ENCODE assay signal across 24 mouse cellular contexts in genomic region chr14:99354761-99355609, GRCm38 (mm10).
"Had no signal": no experiment of that assay in that cellular context is flagged by ENCODE, and none has a peak within 500 bp of the region (broad histone marks: within the 10 kb centered on the region; RNA-seq: fewer than 3 reads in every experiment).

No protein-coding gene starts in this region.

- DNase-seq: kidney, postnatal 14 days; kidney, postnatal 4 days; liver; lung, adult 18-20 months; lung, postnatal 10 days; lung, postnatal 36 days; right cerebral cortex, adult 18-20 months; right cerebral cortex, postnatal 14 days; right cerebral cortex, postnatal 4 days; thymus, adult 2 months; thymus, postnatal 14 days; thymus, postnatal 4 days had no signal

- H3K27me3 ChIP-seq: kidney, embryonic 15.5 days; limb, embryonic 13.5 days; liver, embryonic 12.5 days; liver, embryonic 15.5 days; lung, embryonic 15.5 days; megakaryocyte, embryonic 14.5 days; midbrain, embryonic 12.5 days; midbrain, embryonic 15.5 days; neural tube, embryonic 12.5 days; neural tube, embryonic 15.5 days had no signal

- H3K4me1 ChIP-seq: kidney, embryonic 15.5 days; limb, embryonic 10.5 days; liver, embryonic 12.5 days; liver, embryonic 15.5 days; lung, embryonic 15.5 days; megakaryocyte, embryonic 14.5 days; midbrain, embryonic 12.5 days; midbrain, embryonic 15.5 days; neural tube, embryonic 12.5 days; neural tube, embryonic 15.5 days had no signal

- H3K9me3 ChIP-seq: kidney, embryonic 15.5 days; limb, embryonic 10.5 days; limb, embryonic 13.5 days; liver, embryonic 12.5 days; liver, embryonic 15.5 days; lung, embryonic 15.5 days; midbrain, embryonic 12.5 days; midbrain, embryonic 15.5 days; neural tube, embryonic 12.5 days; neural tube, embryonic 15.5 days had no signal

- H3K4me2 ChIP-seq: kidney, embryonic 15.5 days; limb, embryonic 13.5 days; liver, embryonic 12.5 days; liver, embryonic 15.5 days; lung, embryonic 15.5 days; midbrain, embryonic 12.5 days; midbrain, embryonic 15.5 days; neural tube, embryonic 12.5 days; neural tube, embryonic 15.5 days had no signal

- H3K9ac ChIP-seq: kidney, embryonic 15.5 days; limb, embryonic 13.5 days; liver, embryonic 12.5 days; liver, embryonic 15.5 days; lung, embryonic 15.5 days; midbrain, embryonic 12.5 days; midbrain, embryonic 15.5 days; neural tube, embryonic 12.5 days; neural tube, embryonic 15.5 days had no signal

- H3K36me3 ChIP-seq: kidney, embryonic 15.5 days; limb, embryonic 10.5 days; limb, embryonic 13.5 days; liver, embryonic 12.5 days; liver, embryonic 15.5 days; lung, embryonic 15.5 days; midbrain, embryonic 12.5 days; midbrain, embryonic 15.5 days; neural tube, embryonic 12.5 days; neural tube, embryonic 15.5 days had no signal

- ATAC-seq: liver, embryonic 12.5 days; midbrain, embryonic 15.5 days had no signal

- H3K27ac ChIP-seq: kidney, embryonic 15.5 days; limb, embryonic 10.5 days; limb, embryonic 13.5 days; liver, embryonic 12.5 days; liver, embryonic 15.5 days; lung, embryonic 15.5 days; midbrain, embryonic 12.5 days; midbrain, embryonic 15.5 days; neural tube, embryonic 12.5 days; neural tube, embryonic 15.5 days; stomach, postnatal 0 days had no signal

- H3K4me3 ChIP-seq: kidney, embryonic 15.5 days; limb, embryonic 10.5 days; limb, embryonic 13.5 days; liver, embryonic 12.5 days; liver, embryonic 15.5 days; lung, embryonic 15.5 days; megakaryocyte, embryonic 14.5 days; midbrain, embryonic 12.5 days; midbrain, embryonic 15.5 days; neural tube, embryonic 12.5 days; neural tube, embryonic 15.5 days had no signal
